12 mouse cellular contexts compared by ENCODE assay signal in genomic region chr8:61385502-61386191, GRCm38 (mm10).
DNase-seq lines count a peak whose midpoint lies in the region; ATAC-seq and TF ChIP-seq lines count a peak whose summit lies in the region.
"Had no signal": no experiment of that assay in that cellular context is flagged by ENCODE, and none has a peak within 500 bp of the region (broad histone marks: within the 10 kb centered on the region; RNA-seq: fewer than 3 reads in every experiment).

No protein-coding gene starts in this region.

- WGBS in lung, embryonic 14.5 days, result 48% methylated on average over 11 of the region's 11 CpGs
- 67% methylated on average over 11 of the region's 11 CpGs for WGBS in embryonic facial prominence, embryonic 14.5 days
- WGBS in hindbrain, embryonic 13.5 days, result 77% methylated on average over 11 of the region's 11 CpGs
- 82% methylated on average over 11 of the region's 11 CpGs for WGBS in midbrain, embryonic 15.5 days

- no peaks in the 10 kb centered on the region for H3K9me3 ChIP-seq in lung, embryonic 14.5 days (ENCODE audit: low read depth, low read length)
- H3K9me3 ChIP-seq in embryonic facial prominence, embryonic 14.5 days (ENCODE audit: control insufficient read depth, low read length), result no peaks in the 10 kb centered on the region
- H3K9me3 ChIP-seq in hindbrain, embryonic 13.5 days, result no peaks in the 10 kb centered on the region
- H3K9me3 ChIP-seq in midbrain, embryonic 15.5 days, result no peaks in the 10 kb centered on the region
- H3K9me3 ChIP-seq: liver, embryonic 13.5 days had no signal

- peak; percentile 58 for DNase-seq in lung, embryonic 14.5 days
- DNase-seq in lung, postnatal 4 days, result no peak
- no peak for DNase-seq in embryonic facial prominence, embryonic 14.5 days (ENCODE audit: low spot score)
- DNase-seq in thymus, postnatal 10 days (ENCODE audit: low spot score in 2 of 2), result no peak
- DNase-seq in adrenal gland, postnatal 10 days, result no peak
- DNase-seq: heart, adult 2 months; liver, embryonic 13.5 days had no signal

- H3K36me3 ChIP-seq in lung, embryonic 14.5 days (ENCODE audit: insufficient read depth), result peaks cover 26% of the 10 kb centered on the region
- H3K36me3 ChIP-seq in embryonic facial prominence, embryonic 14.5 days (ENCODE audit: control insufficient read depth, insufficient read depth, low read length), result peaks cover 30% of the 10 kb centered on the region
- peaks cover 16% of the 10 kb centered on the region for H3K36me3 ChIP-seq in hindbrain, embryonic 13.5 days
- peaks cover 8% of the 10 kb centered on the region; the same call in 1 of the 2 replicates for H3K36me3 ChIP-seq in midbrain, embryonic 15.5 days (replicated peaks)

- no peak overlapping the region for H3K4me3 ChIP-seq in lung, embryonic 14.5 days (ENCODE audit: low read depth, low read length)
- H3K4me3 ChIP-seq in embryonic facial prominence, embryonic 14.5 days (ENCODE audit: low read depth, low read length), result no peak overlapping the region
- no peak overlapping the region for H3K4me3 ChIP-seq in hindbrain, embryonic 13.5 days
- H3K4me3 ChIP-seq in midbrain, embryonic 15.5 days, result no peak overlapping the region
- H3K4me3 ChIP-seq: heart, adult 2 months; liver, embryonic 13.5 days; myocyte had no signal

- no peak overlapping the region for H3K9ac ChIP-seq in lung, embryonic 14.5 days
- no peak overlapping the region for H3K9ac ChIP-seq in embryonic facial prominence, embryonic 14.5 days (ENCODE audit: low read depth, low read length)
- no peak overlapping the region for H3K9ac ChIP-seq in hindbrain, embryonic 13.5 days
- no peak overlapping the region for H3K9ac ChIP-seq in midbrain, embryonic 15.5 days
- H3K9ac ChIP-seq: liver, embryonic 13.5 days had no signal

- no peak overlapping the region for H3K4me2 ChIP-seq in lung, embryonic 14.5 days
- no peak overlapping the region for H3K4me2 ChIP-seq in embryonic facial prominence, embryonic 14.5 days (ENCODE audit: low read depth, low read length)
- no peak overlapping the region for H3K4me2 ChIP-seq in hindbrain, embryonic 13.5 days
- no peak overlapping the region for H3K4me2 ChIP-seq in midbrain, embryonic 15.5 days
- H3K4me2 ChIP-seq: liver, embryonic 13.5 days had no signal

- H3K27me3 ChIP-seq in lung, embryonic 14.5 days (ENCODE audit: insufficient read depth, low read length), result no peaks in the 10 kb centered on the region
- no peaks in the 10 kb centered on the region for H3K27me3 ChIP-seq in embryonic facial prominence, embryonic 14.5 days (replicated peaks; ENCODE audit: control insufficient read depth, insufficient read depth, low read length)
- no peaks in the 10 kb centered on the region for H3K27me3 ChIP-seq in hindbrain, embryonic 13.5 days
- H3K27me3 ChIP-seq in midbrain, embryonic 15.5 days (replicated peaks), result no peaks in the 10 kb centered on the region; the same call in 1 of the 2 replicates
- H3K27me3 ChIP-seq: liver, embryonic 13.5 days had no signal

- peak overlapping the region; percentile 55; the same call in 1 of the 2 replicates for H3K27ac ChIP-seq in lung, embryonic 14.5 days (ENCODE audit: low read depth)
- peak overlapping the region; percentile 39; the same call in 1 of the 2 replicates for H3K27ac ChIP-seq in embryonic facial prominence, embryonic 14.5 days (replicated peaks; ENCODE audit: low read depth, low read length)
- peak overlapping the region; percentile 73 for H3K27ac ChIP-seq in hindbrain, embryonic 13.5 days
- H3K27ac ChIP-seq in midbrain, embryonic 15.5 days, result peak overlapping the region; percentile 54; the same call in 1 of the 2 replicates
- H3K27ac ChIP-seq: heart, adult 2 months; liver, embryonic 13.5 days had no signal

- no peak for TF ChIP-seq CTCF in lung, embryonic 14.5 days (IDR thresholded peaks at IDR 0.05; ENCODE audit: low read depth)

- H3K4me1 ChIP-seq in lung, embryonic 14.5 days (ENCODE audit: insufficient read depth), result 0 out of 2 replicates have a peak, but pooled peaks cover 4% of the 10 kb centered on the region
- H3K4me1 ChIP-seq in embryonic facial prominence, embryonic 14.5 days (ENCODE audit: control insufficient read depth, insufficient read depth, low read length), result peaks cover 16% of the 10 kb centered on the region; the same call in 1 of the 2 replicates
- H3K4me1 ChIP-seq in hindbrain, embryonic 13.5 days (replicated peaks), result peaks cover 48% of the 10 kb centered on the region
- peaks cover 31% of the 10 kb centered on the region for H3K4me1 ChIP-seq in midbrain, embryonic 15.5 days

- ATAC-seq in lung, embryonic 14.5 days (ENCODE audit: insufficient read depth), result peak; percentile 40; the same call in 1 of the 2 replicates
- ATAC-seq in embryonic facial prominence, embryonic 14.5 days (ENCODE audit: low read depth), result no peak
- no peak for ATAC-seq in hindbrain, embryonic 13.5 days (ENCODE audit: low FRiP score)
- no peak for ATAC-seq in midbrain, embryonic 15.5 days (replicated peaks)
- no peak for ATAC-seq in activated CD4-positive, CD25-positive, alpha-beta regulatory T cell, adult 4 months
- ATAC-seq: inflammation-experienced regulatory T-cells, adult 6 months had no signal
